In genomic region chr3:98427600-98428448, GRCm38 (mm10) we compare ENCODE assay signal across 9 mouse cellular contexts. TPM values are rescaled to one million over a fixed set of nuclear protein-coding genes. Genes with fewer than 3 reads are reported as not detected.
DNase-seq lines count a peak whose midpoint lies in the region; TF ChIP-seq lines count a peak whose summit lies in the region.
"Had no signal": no experiment of that assay in that cellular context is flagged by ENCODE, and none has a peak within 500 bp of the region (broad histone marks: within the 10 kb centered on the region; RNA-seq: fewer than 3 reads in every experiment).

No protein-coding gene starts in this region.

- H3K9me3 ChIP-seq in hindbrain, embryonic 10.5 days: no peaks in the 10 kb centered on the region

- H3K4me3 ChIP-seq in cerebellum, adult 2 months (replicated peaks; ENCODE audit: insufficient read depth, low read depth, low read length): peak overlapping the region; percentile 64
- peak overlapping the region; percentile 68 for H3K4me3 ChIP-seq in hindbrain, embryonic 10.5 days

- H3K27ac ChIP-seq in cerebellum, adult 2 months (ENCODE audit: insufficient read depth, low read length): no peak overlapping the region
- H3K27ac ChIP-seq in hindbrain, embryonic 10.5 days: peak overlapping the region; percentile 59
- H3K27ac ChIP-seq: macrophage had no signal

- no peaks in the 10 kb centered on the region for H3K4me1 ChIP-seq in cerebellum, adult 2 months (ENCODE audit: control insufficient read depth, insufficient read depth, low read length)
- H3K4me1 ChIP-seq in hindbrain, embryonic 10.5 days (replicated peaks): peaks cover 32% of the 10 kb centered on the region

- no peak for TF ChIP-seq POLR2A in cerebellum, adult 2 months (IDR thresholded peaks at IDR 0.05; ENCODE audit: borderline replicate concordance, insufficient read depth, low read length)

- no peaks in the 10 kb centered on the region for H3K27me3 ChIP-seq in cerebellum, adult 2 months (ENCODE audit: control insufficient read depth, insufficient read depth, low read length)
- peaks cover 51% of the 10 kb centered on the region for H3K27me3 ChIP-seq in hindbrain, embryonic 10.5 days (ENCODE audit: insufficient read depth, poor library complexity, severe bottlenecking)

- peak; percentile 61 for DNase-seq in MEL-GATA-1-ER (ENCODE audit: extremely low read depth, low read depth)
- peak in 1 of 2 experiments; percentile 92 for DNase-seq in cerebellum, adult 2 months
- peak; percentile 62 for DNase-seq in forelimb bud, embryonic 11.5 days (ENCODE audit: low read depth, low spot score)
- peak; percentile 85 for DNase-seq in hindbrain, embryonic 10.5 days (ENCODE audit: low spot score)
- peak; percentile 82 to 87 for DNase-seq in layer of hippocampus, postnatal 14 days (ENCODE audit: low spot score in 2 of 2)
- peak; percentile 76 for DNase-seq in lung, postnatal 10 days
- peak; percentile 90 for DNase-seq in retina, postnatal 1 day
- DNase-seq in urinary bladder, adult 18-20 months (ENCODE audit: low spot score in 2 of 2): peak; percentile 61 to 70

- under 1% methylated on average over 108 of the region's 110 CpGs for WGBS in cerebellum, adult 2 months
- whole genome bisulfite sequencing in hindbrain, embryonic 10.5 days: under 1% methylated on average over 110 of the region's 110 CpGs

- peaks cover 10% of the 10 kb centered on the region for H3K36me3 ChIP-seq in hindbrain, embryonic 10.5 days

- TF ChIP-seq CTCF in cerebellum, adult 2 months (IDR thresholded peaks at IDR 0.05; ENCODE audit: borderline replicate concordance, insufficient read depth, low read depth, low read length): no peak

RNA-seq across cellular contexts. Expression of gene Gm4450, which starts 29.1 kb away (rescaled TPM):
- not detected in 2 replicates for polyA plus RNA-seq in cerebellum, adult 2 months (2012; rRNA removed)
- polyA plus RNA-seq in hindbrain, embryonic 10.5 days (2016; fragmentation: Nextera tagmentation; extraction: Ambion mirVana): not detected in 2 replicates
- total RNA-seq in layer of hippocampus, postnatal 14 days (2021): not detected
- polyA plus RNA-seq: macrophage had no signal

RNA-seq across cellular contexts. Expression of gene Zfp697, which starts 45.6 kb away (rescaled TPM):
- 7.7 and 8.1 TPM in 2 replicates for polyA plus RNA-seq in cerebellum, adult 2 months (2012; rRNA removed)
- polyA plus RNA-seq in hindbrain, embryonic 10.5 days (2016; fragmentation: Nextera tagmentation; extraction: Ambion mirVana): 6.6 and 8.0 TPM in 2 replicates
- 10 to 100 TPM; 25.7 to 26.9 TPM for total RNA-seq in layer of hippocampus, postnatal 14 days (2021)
